Mouse (Mus musculus): ENCODE results near the gene Osbpl3. TPM values are rescaled to one million over a fixed set of nuclear protein-coding genes. Genes with fewer than 3 reads are reported as not detected.

Osbpl3 gene
- polyA plus RNA-seq, 1 experiment: 9.6 TPM

GRCm38 (mm10) chr6:50367836-50368235 lies 88.2 kb downstream of the Osbpl3 start:
- no peaks in the 10 kb centered on the region; the same call in 1 of the 2 replicates for H3K27me3 ChIP-seq (ENCODE audit: control insufficient read depth, insufficient read depth, low read length)
- TF ChIP-seq POLR2A (IDR thresholded peaks at IDR 0.05; ENCODE audit: borderline replicate concordance, insufficient read depth, low read length) (no peak), CTCF (IDR thresholded peaks at IDR 0.05; ENCODE audit: borderline replicate concordance, insufficient read depth, low read depth, low read length) (no peak)
- 83% methylated on average over 5 of the region's 5 CpGs for WGBS
- H3K27ac ChIP-seq (ENCODE audit: insufficient read depth, low read length): no peak overlapping the region
- H3K4me1 ChIP-seq (ENCODE audit: control insufficient read depth, insufficient read depth, low read length): peaks cover 16% of the 10 kb centered on the region
- no peak overlapping the region for H3K4me3 ChIP-seq (replicated peaks; ENCODE audit: insufficient read depth, low read depth, low read length)
- DNase-seq: no peak

GRCm38 (mm10) chr6:50366724-50367123 lies 89.3 kb downstream of the Osbpl3 start:
- Histone ChIP-seq H3K4me3 (replicated peaks; ENCODE audit: insufficient read depth, low read depth, low read length) (no peak overlapping the region), H3K27ac (ENCODE audit: insufficient read depth, low read length) (peak overlapping the region; percentile 78), H3K27me3 (ENCODE audit: control insufficient read depth, insufficient read depth, low read length) (no peaks in the 10 kb centered on the region; the same call in 1 of the 2 replicates), H3K4me1 (ENCODE audit: control insufficient read depth, insufficient read depth, low read length) (peaks cover 18% of the 10 kb centered on the region)
- peak in 1 of 2 experiments; percentile 81 for DNase-seq
- TF ChIP-seq CTCF (IDR thresholded peaks at IDR 0.05; ENCODE audit: borderline replicate concordance, insufficient read depth, low read depth, low read length): no peak
- no peak for TF ChIP-seq POLR2A (IDR thresholded peaks at IDR 0.05; ENCODE audit: borderline replicate concordance, insufficient read depth, low read length)
- WGBS: 20% methylated on average over 5 of the region's 5 CpGs

GRCm38 (mm10) chr6:50366319-50366718 lies 89.7 kb downstream of the Osbpl3 start:
- TF ChIP-seq CTCF (IDR thresholded peaks at IDR 0.05; ENCODE audit: borderline replicate concordance, insufficient read depth, low read depth, low read length): no peak
- no peak for TF ChIP-seq POLR2A (IDR thresholded peaks at IDR 0.05; ENCODE audit: borderline replicate concordance, insufficient read depth, low read length)
- peaks cover 18% of the 10 kb centered on the region for H3K4me1 ChIP-seq (ENCODE audit: control insufficient read depth, insufficient read depth, low read length)
- 14% methylated on average over 7 of the region's 7 CpGs for WGBS
- no peak overlapping the region for H3K4me3 ChIP-seq (replicated peaks; ENCODE audit: insufficient read depth, low read depth, low read length)
- H3K27ac ChIP-seq (ENCODE audit: insufficient read depth, low read length): peak overlapping the region; percentile 78
- no peaks in the 10 kb centered on the region; the same call in 1 of the 2 replicates for H3K27me3 ChIP-seq (ENCODE audit: control insufficient read depth, insufficient read depth, low read length)
- peak; percentile 86 to 94 for DNase-seq

- no peak overlapping the region for H3K4me3 ChIP-seq (replicated peaks; ENCODE audit: insufficient read depth, low read depth, low read length)
- no peak for DNase-seq
- H3K27ac ChIP-seq (ENCODE audit: insufficient read depth, low read length): no peak overlapping the region
- H3K27me3 ChIP-seq (ENCODE audit: control insufficient read depth, insufficient read depth, low read length): no peaks in the 10 kb centered on the region; the same call in 1 of the 2 replicates
- 93% methylated on average over 8 of the region's 8 CpGs for WGBS
- H3K4me1 ChIP-seq (ENCODE audit: control insufficient read depth, insufficient read depth, low read length): peaks cover 18% of the 10 kb centered on the region
- TF ChIP-seq POLR2A (IDR thresholded peaks at IDR 0.05; ENCODE audit: borderline replicate concordance, insufficient read depth, low read length): no peak
- TF ChIP-seq CTCF (IDR thresholded peaks at IDR 0.05; ENCODE audit: borderline replicate concordance, insufficient read depth, low read depth, low read length): no peak
Observed at GRCm38 (mm10) chr6:50364364-50364763, 91.6 kb downstream of the Osbpl3 start.

GRCm38 (mm10) chr6:50363385-50363784 lies 92.6 kb downstream of the Osbpl3 start:
- H3K4me3 ChIP-seq (replicated peaks; ENCODE audit: insufficient read depth, low read depth, low read length): no peak overlapping the region
- no peak for DNase-seq
- H3K4me1 ChIP-seq (ENCODE audit: control insufficient read depth, insufficient read depth, low read length): peaks cover 18% of the 10 kb centered on the region
- whole genome bisulfite sequencing: 96% methylated on average over 5 of the region's 5 CpGs
- no peaks in the 10 kb centered on the region; the same call in 1 of the 2 replicates for H3K27me3 ChIP-seq (ENCODE audit: control insufficient read depth, insufficient read depth, low read length)
- no peak for TF ChIP-seq CTCF (IDR thresholded peaks at IDR 0.05; ENCODE audit: borderline replicate concordance, insufficient read depth, low read depth, low read length)
- TF ChIP-seq POLR2A (IDR thresholded peaks at IDR 0.05; ENCODE audit: borderline replicate concordance, insufficient read depth, low read length): no peak
- no peak overlapping the region for H3K27ac ChIP-seq (ENCODE audit: insufficient read depth, low read length)

GRCm38 (mm10) chr6:50362704-50363261 lies 93.2 kb downstream of the Osbpl3 start:
- no peak for DNase-seq
- TF ChIP-seq POLR2A (IDR thresholded peaks at IDR 0.05; ENCODE audit: borderline replicate concordance, insufficient read depth, low read length): no peak
- TF ChIP-seq CTCF (IDR thresholded peaks at IDR 0.05; ENCODE audit: borderline replicate concordance, insufficient read depth, low read depth, low read length): no peak
- peaks cover 16% of the 10 kb centered on the region for H3K4me1 ChIP-seq (ENCODE audit: control insufficient read depth, insufficient read depth, low read length)
- 86% methylated on average over 4 of the region's 4 CpGs for WGBS
- no peaks in the 10 kb centered on the region for H3K27me3 ChIP-seq (ENCODE audit: control insufficient read depth, insufficient read depth, low read length)
- H3K4me3 ChIP-seq (replicated peaks; ENCODE audit: insufficient read depth, low read depth, low read length): no peak overlapping the region
- no peak overlapping the region for H3K27ac ChIP-seq (ENCODE audit: insufficient read depth, low read length)

- H3K27me3 ChIP-seq (ENCODE audit: control insufficient read depth, insufficient read depth, low read length): no peaks in the 10 kb centered on the region
- no peak for DNase-seq
- no peak overlapping the region for H3K4me3 ChIP-seq (replicated peaks; ENCODE audit: insufficient read depth, low read depth, low read length)
- 80% methylated on average over 9 of the region's 9 CpGs for WGBS
- H3K27ac ChIP-seq (ENCODE audit: insufficient read depth, low read length): no peak overlapping the region
- no peak for TF ChIP-seq POLR2A (IDR thresholded peaks at IDR 0.05; ENCODE audit: borderline replicate concordance, insufficient read depth, low read length)
- no peak for TF ChIP-seq CTCF (IDR thresholded peaks at IDR 0.05; ENCODE audit: borderline replicate concordance, insufficient read depth, low read depth, low read length)
- peaks cover 10% of the 10 kb centered on the region for H3K4me1 ChIP-seq (ENCODE audit: control insufficient read depth, insufficient read depth, low read length)
Observed at GRCm38 (mm10) chr6:50362196-50362595, 93.8 kb downstream of the Osbpl3 start.

GRCm38 (mm10) chr6:50358104-50358679 lies 97.8 kb downstream of the Osbpl3 start:
- WGBS: 73% methylated on average over 16 of the region's 16 CpGs
- Histone ChIP-seq H3K27me3 (ENCODE audit: control insufficient read depth, insufficient read depth, low read length) (no peaks in the 10 kb centered on the region), H3K4me3 (replicated peaks; ENCODE audit: insufficient read depth, low read depth, low read length) (no peak overlapping the region), H3K27ac (ENCODE audit: insufficient read depth, low read length) (no peak overlapping the region), H3K4me1 (ENCODE audit: control insufficient read depth, insufficient read depth, low read length) (0 out of 2 replicates have a peak, but pooled peaks cover 2% of the 10 kb centered on the region)
- TF ChIP-seq POLR2A (IDR thresholded peaks at IDR 0.05; ENCODE audit: borderline replicate concordance, insufficient read depth, low read length) (no peak), CTCF (IDR thresholded peaks at IDR 0.05; ENCODE audit: borderline replicate concordance, insufficient read depth, low read depth, low read length) (no peak)
- DNase-seq: no peak
